Mouse (Mus musculus): ENCODE data around the gene Vmn1r209.

DNA sequence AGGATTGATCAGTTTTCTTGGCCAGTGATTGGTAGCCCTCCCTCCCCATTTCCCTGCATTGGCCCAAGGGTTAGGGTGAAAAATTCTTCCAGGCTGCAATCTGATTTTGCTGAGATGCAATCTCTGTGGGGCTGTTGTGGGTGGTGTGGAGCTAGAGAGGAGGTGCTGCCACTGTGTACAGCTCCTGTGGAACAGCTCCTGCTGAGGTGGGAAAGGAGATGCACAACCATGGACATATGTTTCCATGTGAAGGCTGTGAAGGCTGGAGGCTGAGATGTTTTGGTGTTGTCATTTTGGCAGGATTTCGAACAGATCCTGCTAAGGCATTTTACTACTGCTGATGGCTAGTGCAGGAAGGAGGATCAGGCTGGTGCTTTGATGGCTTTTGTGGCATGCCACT, 37.3 kb upstream of the Vmn1r209 start:
- TF ChIP-seq CTCF (conservative IDR thresholded peaks at IDR 0.05; ENCODE audit: low read length): no peak
- no peak for TF ChIP-seq NANOG (IDR thresholded peaks at IDR 0.05; ENCODE audit: borderline replicate concordance, low read length)

Measured in E14TG2a.4 (cell line).